Mouse (Mus musculus) embryo, embryonic 10 days (tissue): ENCODE results near the gene Cmas.

Experiments
- DNase-seq: peaks from one replicate; pipeline ENCODE4 v3.0.0-alpha.2; 2015; ENCODE audit warnings: low spot score

Gene Cmas

DNA sequence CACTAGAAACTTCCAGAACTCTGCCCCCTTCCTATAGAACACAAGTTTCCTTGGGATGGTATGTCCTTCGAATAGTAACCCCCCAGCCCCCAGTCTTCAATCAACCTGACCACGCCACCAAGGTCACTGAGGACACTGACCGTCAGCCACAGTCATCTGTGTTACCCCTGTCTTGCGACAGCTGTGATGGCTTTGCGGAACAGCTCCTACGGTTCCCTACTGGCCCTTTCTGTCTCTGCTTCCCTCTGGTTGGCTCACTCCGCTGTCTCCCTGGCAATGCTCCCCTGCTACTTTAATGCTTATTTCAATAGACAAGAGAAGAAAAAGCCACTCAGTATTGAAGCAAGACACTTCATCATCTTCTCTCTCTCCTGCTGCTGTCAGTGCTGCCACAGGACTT lies 37.0 kb downstream of the Cmas start:
- peak; percentile 42 for DNase-seq

DNA sequence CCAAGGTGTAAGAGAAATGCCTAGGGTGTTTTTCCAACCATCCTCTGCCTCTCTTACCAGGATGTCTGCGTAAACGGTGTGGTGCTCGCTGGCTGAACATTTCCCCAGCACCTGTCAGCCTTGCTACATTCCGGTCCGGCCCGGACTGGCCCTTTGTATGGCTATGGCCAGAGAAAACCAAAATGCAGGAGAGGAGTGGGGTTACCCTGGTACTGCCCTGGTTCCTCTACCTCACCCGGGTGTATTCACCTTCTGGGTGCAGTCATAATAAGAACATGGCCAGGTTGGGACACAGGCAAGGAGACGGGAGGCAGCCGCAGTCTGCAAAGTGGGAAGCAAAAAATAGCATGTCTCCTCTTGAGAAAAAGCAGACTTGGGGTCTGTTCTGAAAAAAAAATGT lies 38.6 kb downstream of the Cmas start:
- no peak for DNase-seq

DNA sequence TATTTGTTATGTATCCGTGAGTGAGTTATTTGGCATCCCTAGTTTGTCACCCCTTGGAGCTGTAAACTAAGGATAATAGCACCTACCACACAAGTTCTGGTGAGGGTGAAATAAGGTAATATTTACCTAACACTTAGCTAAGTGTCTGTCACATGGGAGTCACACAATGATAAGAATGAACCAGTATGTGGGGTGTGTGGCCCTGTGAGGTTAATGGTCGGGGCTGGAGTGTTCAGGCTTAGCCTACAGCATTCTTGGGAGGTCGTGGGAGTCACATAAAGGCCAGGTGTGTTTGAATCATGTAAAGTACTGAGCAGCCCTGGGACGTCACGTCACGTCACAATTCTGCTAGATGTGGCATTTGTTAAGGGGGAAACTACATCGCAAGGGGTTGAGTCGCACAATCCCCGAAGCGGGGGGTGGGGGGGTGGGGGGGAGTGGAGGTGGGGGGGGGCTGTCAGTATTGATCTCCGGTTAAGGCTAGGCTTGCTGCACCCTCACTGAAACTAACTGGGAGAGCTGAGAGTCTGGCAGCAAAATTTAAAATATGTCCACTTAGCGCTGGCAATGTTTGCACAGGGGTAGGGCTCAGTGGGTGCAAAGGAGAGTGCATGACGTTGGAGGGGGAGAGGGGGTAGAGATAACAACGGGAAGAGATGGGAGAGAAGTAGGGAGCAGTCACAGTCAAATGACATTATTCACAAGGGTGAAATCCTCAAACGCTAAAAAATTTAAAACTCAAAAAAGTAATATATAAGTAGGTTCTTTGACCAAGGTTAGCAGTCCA lies 39.4 kb downstream of the Cmas start:
- no peak for DNase-seq

DNA sequence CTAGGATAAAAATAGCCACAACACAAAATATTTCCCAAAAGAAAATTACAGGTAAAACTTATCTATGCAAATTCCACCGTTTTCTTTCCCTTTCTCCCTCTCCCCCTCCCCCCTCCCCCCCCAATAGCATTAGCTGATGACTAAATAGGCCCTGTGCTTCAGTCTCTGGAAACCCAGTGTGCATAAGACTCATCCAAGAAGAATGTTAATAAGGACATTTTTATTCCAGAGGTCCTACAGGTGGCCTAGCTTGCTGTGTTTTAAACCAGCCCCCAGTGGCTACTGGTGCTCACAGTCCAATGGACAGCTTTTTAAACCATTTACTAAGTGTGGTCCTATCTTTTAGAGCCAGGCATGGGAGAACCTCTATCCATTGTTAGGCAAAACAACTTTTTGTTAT lies 41.5 kb downstream of the Cmas start:
- no peak for DNase-seq

DNA sequence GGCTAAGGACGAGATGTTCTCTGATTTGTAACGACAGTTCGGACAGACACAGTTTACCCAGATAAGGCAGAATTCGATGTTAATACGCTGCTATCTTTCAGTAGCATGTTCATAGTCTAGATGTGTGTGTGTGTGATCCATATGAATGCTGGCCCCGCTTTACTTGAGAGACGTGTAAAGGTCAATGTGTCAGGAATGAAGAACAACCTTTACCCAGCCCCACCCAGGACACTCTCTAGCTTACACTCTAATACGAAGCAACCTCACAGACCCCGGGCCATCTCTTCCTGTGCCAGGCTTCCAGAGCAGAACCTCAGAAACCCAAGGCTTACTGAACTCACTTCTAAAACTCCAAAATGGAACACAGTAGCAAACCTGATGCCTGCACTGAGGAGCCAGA lies 42.4 kb downstream of the Cmas start:
- no peak for DNase-seq

DNA sequence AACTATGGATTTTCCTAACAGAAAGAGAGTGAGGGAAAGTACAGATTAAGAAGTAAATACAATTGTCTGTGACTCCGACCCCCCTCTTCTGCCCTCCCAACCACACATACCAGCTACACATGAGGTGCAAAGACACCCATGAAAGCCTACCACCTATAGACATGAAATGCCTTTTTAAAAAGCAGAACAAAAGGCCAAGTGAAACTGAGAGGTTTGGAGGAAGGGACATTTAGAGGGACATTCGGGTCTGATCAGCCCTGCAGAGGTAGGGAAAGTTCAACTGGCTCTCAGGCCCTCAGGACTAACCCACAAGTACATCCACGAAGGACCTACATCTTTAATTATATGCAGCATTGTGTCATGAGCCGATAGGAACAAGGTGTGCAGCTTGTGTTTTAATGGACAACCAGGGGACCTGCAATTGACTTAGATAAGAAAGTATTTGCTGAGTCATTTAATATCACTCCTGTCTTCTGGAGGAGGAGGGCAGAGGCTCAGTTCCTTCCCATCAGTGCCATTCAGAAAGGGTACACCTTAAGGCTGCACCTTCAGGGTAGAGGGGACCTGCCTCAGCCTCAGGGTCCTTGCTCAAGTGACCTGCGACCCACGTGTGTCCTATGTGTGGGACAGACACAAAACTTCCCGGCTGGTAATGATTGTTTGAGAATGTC lies 43.4 kb downstream of the Cmas start:
- no peak for DNase-seq

DNA sequence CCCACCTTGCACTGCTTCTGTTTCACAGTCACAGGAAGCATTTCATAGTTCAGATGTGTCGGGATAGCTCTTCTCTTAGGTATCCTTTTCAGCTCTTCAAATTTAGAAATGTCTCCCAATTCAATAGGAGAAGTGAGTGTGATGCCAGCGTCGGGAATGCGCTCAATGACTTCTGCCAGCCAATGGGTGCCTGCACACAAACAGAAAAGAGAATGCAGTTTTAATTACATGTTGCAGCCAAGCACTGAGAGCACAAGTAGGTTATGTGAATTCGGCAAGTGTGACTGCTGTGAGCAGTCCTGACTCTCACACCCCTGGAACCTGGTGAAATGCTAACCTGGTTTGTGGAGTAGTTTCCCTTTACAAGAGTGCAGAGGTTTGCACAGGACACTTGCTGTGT lies 45.2 kb downstream of the Cmas start:
- no peak for DNase-seq

DNA sequence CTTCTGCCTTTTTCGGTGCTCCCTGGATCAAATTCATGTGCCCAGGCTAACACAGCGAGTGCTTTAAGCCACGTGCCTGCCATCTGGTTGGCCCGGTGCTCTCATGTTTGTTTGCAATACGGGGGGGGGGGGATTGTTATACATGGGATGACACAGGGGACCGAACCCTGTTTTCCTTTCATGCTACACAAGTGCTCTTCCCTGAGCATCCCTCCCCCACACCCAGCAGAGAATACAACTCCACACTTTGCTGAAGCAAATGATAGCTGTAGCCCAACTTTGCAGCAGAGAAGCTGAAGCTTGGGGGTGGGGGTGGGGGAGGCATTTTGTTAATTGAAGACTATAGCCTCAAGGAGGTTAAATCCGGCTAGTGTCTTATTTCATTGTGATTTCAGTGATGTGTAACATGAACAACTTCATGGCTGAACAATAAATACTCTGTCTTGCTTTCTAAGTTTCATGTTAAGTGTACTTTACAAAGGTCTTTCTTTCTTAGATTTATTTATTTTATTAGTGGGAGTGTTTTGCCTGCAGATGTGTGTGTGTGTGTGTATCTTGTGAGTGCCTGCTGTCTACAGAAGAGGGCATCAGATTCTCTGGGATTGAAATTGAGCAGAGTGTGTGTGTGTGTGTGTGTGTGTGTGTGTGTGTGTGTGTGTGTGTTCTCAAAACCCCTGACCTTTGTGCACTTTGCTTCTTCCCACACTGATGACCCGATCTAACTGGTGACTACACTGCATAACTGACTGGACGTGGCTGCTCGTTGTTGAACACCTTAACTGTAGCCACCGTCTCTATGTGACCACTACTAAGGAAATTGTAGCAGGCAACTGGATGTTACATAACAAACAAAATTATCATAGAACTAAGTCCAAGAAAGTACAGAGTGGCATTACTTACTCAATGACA lies 46.4 kb downstream of the Cmas start:
- peak; percentile 37 for DNase-seq

DNA sequence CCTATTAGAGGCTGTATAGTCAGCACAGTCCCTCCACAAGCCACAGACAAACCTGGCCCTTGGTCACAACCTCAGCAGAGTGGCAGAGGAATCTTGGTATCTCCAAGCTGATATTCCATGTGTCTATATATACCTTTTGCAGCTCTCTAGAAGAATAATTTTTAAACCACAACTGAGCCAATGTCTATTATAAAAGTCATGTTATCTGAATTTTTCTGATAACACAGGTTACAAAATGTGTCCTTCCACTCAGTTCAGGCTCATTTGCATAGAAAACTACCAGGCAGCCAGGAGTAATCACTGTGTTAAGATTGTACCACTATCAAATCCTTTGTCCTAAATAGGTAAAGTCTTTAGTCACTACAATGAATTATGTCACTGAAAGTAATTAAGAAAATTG lies 47.9 kb downstream of the Cmas start, which contains the start of gene Sult6b2:
Sult6b2 (minus strand) TSS at position 101 of the 400 bp plus-strand sequence.
- no peak for DNase-seq

DNA sequence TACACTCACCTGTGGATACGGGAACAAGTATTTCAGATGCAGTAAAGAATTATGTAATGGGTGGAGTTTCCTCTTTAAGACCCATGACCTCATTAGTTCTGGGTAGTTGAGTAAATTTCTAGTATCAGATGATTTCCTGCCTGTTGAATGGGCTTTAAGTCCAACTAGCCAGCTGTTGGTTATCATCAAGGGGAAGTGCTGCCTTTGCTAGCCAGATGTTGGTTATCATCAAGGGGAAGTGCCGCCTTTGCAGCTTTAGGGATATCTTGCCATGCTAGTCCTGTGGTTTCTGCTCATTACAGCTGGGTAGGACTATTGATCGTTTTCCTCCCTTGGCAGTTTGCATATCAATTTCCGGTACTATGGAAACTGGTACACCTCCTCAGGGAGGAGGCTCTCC lies 49.8 kb downstream of the Cmas start:
- DNase-seq, result no peak

DNA sequence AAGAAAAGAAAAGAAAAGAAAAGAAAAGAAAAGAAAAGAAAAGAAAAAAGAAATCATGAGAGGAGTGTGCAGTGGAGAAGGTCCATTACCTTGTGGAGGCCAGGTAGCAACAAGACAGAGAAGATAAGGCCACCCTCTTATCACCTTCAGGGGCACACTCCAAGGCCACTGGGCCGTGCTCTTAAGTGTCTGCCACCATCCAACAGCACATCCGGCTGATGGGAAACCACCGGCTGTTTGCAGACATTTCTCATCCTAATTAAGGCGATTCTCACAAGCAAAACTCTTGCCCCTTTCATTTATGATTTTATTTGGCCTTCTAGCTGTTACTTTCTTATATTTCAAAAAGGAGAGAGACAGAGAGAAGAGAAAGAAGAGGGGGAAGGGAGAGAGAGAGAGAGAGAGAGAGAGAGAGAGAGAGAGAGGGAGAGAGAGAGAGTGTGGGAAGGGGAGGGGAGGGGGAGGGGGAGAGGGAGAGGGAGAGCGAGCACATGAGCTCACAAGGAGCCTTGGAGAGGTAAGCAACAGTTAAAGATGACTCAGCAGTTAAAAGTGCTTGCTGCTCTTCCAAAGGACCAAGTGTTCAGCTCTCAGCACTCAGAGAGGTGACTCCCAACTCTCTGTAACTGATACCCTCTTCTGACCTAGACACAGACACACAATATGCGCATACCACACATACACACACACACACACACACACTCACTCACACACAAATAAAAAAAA lies 53.0 kb downstream of the Cmas start:
- DNase-seq, result no peak

DNA sequence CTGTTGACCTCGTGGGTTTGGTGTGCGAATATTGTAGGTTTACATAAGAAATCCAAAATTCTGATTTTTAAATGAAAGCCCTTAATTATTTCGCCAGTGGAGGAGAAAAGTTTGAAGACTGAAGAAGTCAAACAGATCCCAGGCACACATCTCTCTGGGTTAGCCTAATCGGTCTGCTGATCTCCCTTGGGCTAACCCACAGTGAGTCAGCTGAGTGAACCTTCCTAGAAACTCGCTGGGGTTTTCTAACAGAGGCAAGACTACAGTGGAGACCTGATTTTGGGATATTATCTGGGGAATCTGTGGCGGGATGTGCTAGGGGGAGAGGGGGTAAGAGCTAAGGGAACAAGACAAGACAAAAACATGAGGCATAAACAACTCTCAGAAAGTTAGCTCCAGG lies 53.8 kb downstream of the Cmas start:
- DNase-seq, result no peak

DNA sequence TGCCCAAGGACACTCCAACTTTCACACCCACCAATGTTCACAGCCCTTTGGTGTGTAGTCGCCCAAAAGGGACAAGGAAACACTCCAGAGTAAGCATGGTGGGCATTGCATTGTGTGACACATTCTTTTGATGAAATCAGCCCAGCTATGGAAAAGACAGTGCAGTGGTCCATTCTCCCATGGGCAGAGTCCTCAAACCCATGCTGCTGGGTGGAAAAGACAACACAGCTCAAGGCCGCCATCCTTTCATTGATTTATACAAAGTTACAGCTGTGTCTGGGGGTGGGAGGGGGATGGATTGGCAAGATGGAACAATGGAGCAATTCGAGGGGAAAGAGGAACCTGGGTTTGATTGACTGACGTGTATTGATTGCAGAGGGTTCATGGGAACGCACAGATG lies 56.5 kb downstream of the Cmas start:
- DNase-seq, result no peak

DNA sequence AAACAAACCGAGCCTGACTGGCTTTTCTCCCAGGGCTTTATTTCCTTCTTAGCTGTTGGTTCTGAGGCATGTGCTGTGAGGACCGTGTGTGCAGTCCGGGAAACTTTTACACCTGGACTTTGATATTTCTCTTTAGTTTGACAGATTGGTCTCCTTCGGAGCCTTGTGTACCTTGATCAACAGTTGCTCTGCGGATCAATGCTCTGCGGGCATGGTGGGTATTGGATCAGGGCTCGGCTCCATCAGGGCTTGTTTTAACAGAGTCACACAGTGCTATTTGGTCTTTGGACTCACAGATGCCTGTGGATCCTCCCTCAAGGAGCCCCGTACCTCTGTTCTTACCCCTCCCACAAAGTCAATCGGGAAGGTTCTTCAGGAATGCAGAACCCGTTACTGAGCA lies 57.5 kb downstream of the Cmas start:
- DNase-seq, result no peak

DNA sequence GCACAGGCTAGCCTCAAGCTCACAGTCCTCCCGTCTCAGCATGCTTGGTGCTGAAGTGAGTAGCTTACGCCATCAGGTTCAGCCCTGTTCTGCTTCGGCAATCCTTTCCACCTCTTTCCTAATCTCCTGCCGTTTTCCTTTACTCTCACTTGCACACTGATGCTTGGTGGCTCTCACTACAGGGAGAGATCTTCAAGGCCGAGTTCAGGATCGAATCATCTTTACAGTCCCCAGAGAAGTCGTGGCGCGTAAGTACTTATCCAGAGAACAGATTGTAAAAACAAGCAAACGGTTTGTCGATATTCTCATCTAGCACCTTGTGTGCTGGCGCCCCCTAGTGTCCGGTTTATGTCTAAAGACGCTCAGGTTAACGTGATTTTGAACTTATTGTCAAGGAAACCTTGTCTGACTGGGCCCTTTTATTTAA lies 58.0 kb downstream of the Cmas start:
- DNase-seq, result peak; percentile 97

DNA sequence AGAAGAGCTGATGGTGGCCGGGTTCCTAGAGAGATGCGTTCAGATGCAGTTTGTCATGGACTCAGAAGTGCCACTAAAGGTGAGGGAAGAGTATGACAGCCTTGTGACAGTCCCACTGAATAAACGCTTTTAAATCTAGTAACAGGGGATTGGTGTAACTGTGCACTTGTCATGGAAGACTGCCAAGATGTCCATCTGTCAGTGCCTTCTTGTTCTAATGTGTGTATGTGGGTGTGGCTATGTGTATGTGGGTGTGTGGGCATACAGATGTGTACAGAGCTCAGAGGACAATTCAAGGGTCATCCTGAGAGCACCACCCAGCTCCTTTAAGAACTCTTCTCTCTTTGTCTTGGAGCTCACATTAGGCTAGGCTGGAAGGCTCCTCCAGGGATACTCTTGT lies 59.0 kb downstream of the Cmas start:
- no peak for DNase-seq

DNA sequence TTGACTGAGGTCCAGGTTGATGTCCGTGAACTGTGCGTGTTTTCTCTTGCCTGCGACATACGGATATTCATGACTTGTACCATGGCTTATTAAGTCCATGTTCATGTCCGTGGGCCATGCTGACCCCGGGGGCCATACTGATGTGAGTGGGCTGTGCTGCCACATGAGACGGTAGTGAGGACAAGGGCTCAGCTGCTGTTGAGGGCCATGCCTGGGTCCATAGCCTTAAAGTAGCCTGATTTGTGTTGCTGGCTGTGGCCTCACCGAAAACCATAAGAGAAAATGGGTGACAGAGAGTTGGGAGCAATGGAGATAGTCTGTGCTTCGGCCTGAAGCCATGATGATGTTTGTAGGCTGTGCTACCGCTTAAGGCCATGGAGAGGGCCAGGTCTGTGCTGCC lies 61.8 kb downstream of the Cmas start:
- DNase-seq, result no peak

DNA sequence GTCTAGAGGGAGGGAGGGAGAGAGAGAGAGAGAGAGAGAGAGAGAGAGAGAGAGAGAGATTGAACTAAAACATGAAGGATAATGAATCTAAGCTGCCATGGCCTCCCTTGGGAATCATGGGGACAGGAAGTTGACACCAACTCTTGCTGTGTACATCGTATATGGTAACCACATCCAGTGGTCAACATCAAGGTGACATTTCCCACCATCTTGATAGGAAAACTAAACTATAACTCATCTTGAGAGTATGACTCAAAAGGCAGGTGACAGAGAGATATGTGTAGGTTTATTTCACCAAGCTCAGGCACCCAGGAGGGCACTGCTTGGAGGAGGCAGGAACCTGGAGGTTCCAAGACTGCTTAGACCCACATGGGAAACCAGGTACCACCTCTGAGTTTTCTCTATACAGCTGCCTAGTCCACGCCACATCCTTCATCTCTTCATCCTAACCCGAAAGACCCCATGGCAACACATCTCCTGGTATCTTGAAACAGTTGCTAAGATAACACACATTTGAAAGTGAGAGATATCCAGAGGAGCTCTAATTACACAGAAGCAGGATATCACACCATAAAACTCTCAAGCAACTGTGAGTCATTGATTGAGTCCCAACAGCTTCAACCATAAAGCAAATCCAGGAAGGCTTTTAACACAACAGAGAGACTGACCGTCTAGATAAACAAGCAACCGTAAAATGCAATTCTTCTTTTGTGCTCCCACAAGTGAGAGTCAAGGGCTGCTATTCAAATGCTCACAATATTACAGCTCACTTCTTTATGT lies 66.7 kb downstream of the Cmas start:
- DNase-seq, result no peak
